Mouse (Mus musculus): Measurements from ENCODE around the gene Hspb7. TPM values are rescaled to one million over a fixed set of nuclear protein-coding genes. Genes with fewer than 3 reads are reported as not detected.

Hspb7 gene
- polyA plus RNA-seq, 1 experiment from 2014 or later, result 208 TPM

DNA sequence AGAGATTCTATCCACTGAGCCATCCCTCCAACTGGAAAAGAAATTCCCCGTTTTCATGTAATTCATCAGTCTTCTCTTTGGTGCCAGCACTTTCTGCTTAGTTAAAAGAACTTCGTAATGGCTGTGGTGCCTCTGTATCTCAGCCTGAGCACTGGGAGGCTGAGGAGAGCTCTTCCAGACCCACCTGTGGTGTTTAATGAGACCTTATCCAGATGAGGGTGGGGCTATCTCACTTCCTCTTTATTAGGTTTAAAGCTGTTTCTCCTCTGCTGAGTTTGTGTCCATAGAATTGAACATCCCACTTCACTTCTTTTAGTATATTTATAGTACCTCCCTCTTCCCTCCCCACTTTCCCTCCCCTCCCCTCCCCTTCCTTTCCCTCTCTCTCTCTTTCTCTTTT, 30.7 kb downstream of the Hspb7 start:
- WGBS, result 88% methylated on average over 2 of the region's 2 CpGs
- H3K4me1 ChIP-seq (replicated peaks), result peaks cover 3% of the 10 kb centered on the region; the same call in 1 of the 2 replicates
- H3K27me3 ChIP-seq (replicated peaks), result no peaks in the 10 kb centered on the region
- ATAC-seq (ENCODE audit: insufficient number of reproducible peaks, low FRiP score), result no peak
- no peak overlapping the region for H3K4me2 ChIP-seq
- no peak overlapping the region for H3K4me3 ChIP-seq
- H3K27ac ChIP-seq (ENCODE audit: poor library complexity, severe bottlenecking), result no peak overlapping the region
- H3K36me3 ChIP-seq, result peaks cover 57% of the 10 kb centered on the region
- H3K9ac ChIP-seq, result no peak overlapping the region
- H3K9me3 ChIP-seq (replicated peaks), result no peaks in the 10 kb centered on the region

- ATAC-seq (ENCODE audit: insufficient number of reproducible peaks, low FRiP score), result no peak
- Histone ChIP-seq H3K27ac (ENCODE audit: poor library complexity, severe bottlenecking) (no peak overlapping the region), H3K4me3 (no peak overlapping the region), H3K9ac (no peak overlapping the region), H3K9me3 (replicated peaks) (no peaks in the 10 kb centered on the region), H3K4me1 (replicated peaks) (0 out of 2 replicates have a peak, but pooled peaks cover 2% of the 10 kb centered on the region), H3K4me2 (no peak overlapping the region), H3K27me3 (replicated peaks) (no peaks in the 10 kb centered on the region), H3K36me3 (peaks cover 54% of the 10 kb centered on the region)
- 88% methylated on average over 9 of the region's 9 CpGs for WGBS
These were observed 31.4 kb downstream of the Hspb7 start for GRCm38 (mm10) chr4:141451916-141452450.

- WGBS, result 76% methylated on average over 14 of the region's 14 CpGs
- 0 out of 2 replicates have a peak overlapping the region, but pooled peaks have one; percentile 25 for H3K9ac ChIP-seq
- H3K36me3 ChIP-seq, result peaks cover 32% of the 10 kb centered on the region
These were observed 34.2 kb downstream of the Hspb7 start for GRCm38 (mm10) chr4:141454581-141455350.

DNA sequence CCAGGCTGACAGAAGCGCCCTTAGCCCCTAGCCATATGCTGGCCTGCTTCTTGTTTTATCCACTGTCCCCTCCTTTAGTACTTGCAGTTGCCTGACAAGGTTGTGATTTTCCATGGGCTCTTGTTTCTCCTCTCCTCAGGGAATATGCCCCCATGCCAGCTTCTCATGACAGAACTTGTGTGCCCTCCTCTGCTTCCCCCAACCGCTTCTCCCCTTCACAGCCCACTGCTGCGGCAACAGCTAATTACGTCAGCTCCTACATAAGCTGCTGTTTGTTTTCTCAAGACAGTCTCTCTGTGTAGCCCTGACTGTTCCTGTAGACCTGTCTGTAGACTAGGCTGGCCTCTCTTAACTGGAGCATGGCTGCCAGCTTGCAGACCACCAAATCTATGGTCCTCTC, 34.9 kb downstream of the Hspb7 start:
- Histone ChIP-seq H3K36me3 (peaks cover 32% of the 10 kb centered on the region), H3K4me3 (no peak overlapping the region)
- WGBS, result 90% methylated on average over 4 of the region's 4 CpGs

More at GRCm38 (mm10) chr4:141454581-141455350, 34.2 kb downstream of the Hspb7 start:
- Histone ChIP-seq H3K27me3 (replicated peaks) (no peaks in the 10 kb centered on the region), H3K27ac (ENCODE audit: poor library complexity, severe bottlenecking) (no peak overlapping the region), H3K4me2 (no peak overlapping the region), H3K9me3 (replicated peaks) (no peaks in the 10 kb centered on the region), H3K4me3 (no peak overlapping the region), H3K4me1 (replicated peaks) (peaks cover 20% of the 10 kb centered on the region)
- no peak for ATAC-seq (ENCODE audit: insufficient number of reproducible peaks, low FRiP score)

GRCm38 (mm10) chr4:141456193-141456938, 35.8 kb downstream of the Hspb7 start:
- no peak for ATAC-seq (ENCODE audit: insufficient number of reproducible peaks, low FRiP score)
- Histone ChIP-seq H3K4me3 (no peak overlapping the region), H3K4me2 (no peak overlapping the region), H3K36me3 (peaks cover 32% of the 10 kb centered on the region), H3K9me3 (replicated peaks) (no peaks in the 10 kb centered on the region), H3K4me1 (replicated peaks) (peaks cover 17% of the 10 kb centered on the region), H3K27ac (ENCODE audit: poor library complexity, severe bottlenecking) (no peak overlapping the region), H3K9ac (no peak overlapping the region), H3K27me3 (replicated peaks) (no peaks in the 10 kb centered on the region)
- WGBS, result 92% methylated on average over 14 of the region's 14 CpGs

More for the DNA sequence above, 34.9 kb downstream of the Hspb7 start:
- Histone ChIP-seq H3K4me2 (no peak overlapping the region), H3K27me3 (replicated peaks) (no peaks in the 10 kb centered on the region), H3K9ac (no peak overlapping the region), H3K9me3 (replicated peaks) (no peaks in the 10 kb centered on the region), H3K4me1 (replicated peaks) (peaks cover 20% of the 10 kb centered on the region), H3K27ac (ENCODE audit: poor library complexity, severe bottlenecking) (no peak overlapping the region)
- ATAC-seq (ENCODE audit: insufficient number of reproducible peaks, low FRiP score), result no peak

DNA sequence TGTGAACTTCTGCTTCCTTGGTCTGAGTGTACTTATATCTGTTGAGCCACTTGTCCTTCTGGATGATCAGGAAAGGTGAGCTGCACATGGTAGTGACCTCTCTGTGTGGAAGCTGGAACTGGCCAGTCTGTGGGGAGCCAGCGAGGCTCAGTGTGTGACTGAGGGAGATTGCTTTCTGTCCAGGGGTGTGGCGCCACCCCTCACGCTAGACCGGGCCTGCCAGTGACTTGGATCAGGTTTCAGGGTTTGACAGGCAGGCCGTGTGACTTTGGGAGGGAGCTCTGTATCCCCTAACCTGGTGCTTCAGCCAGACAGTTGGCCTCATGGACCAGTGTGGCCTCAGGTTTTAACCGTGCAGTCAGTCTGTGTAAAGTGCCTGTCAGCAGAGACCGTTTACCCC, 37.7 kb downstream of the Hspb7 start:
- Histone ChIP-seq H3K4me1 (replicated peaks) (peaks cover 17% of the 10 kb centered on the region), H3K4me2 (no peak overlapping the region), H3K27me3 (replicated peaks) (no peaks in the 10 kb centered on the region), H3K4me3 (no peak overlapping the region), H3K9me3 (replicated peaks) (no peaks in the 10 kb centered on the region), H3K36me3 (peaks cover 29% of the 10 kb centered on the region), H3K27ac (ENCODE audit: poor library complexity, severe bottlenecking) (peak overlapping the region; percentile 64), H3K9ac (no peak overlapping the region)
- peak; percentile 49; the same call in 1 of the 2 replicates for ATAC-seq (ENCODE audit: insufficient number of reproducible peaks, low FRiP score)
- 18% methylated on average over 7 of the region's 7 CpGs for WGBS

DNA sequence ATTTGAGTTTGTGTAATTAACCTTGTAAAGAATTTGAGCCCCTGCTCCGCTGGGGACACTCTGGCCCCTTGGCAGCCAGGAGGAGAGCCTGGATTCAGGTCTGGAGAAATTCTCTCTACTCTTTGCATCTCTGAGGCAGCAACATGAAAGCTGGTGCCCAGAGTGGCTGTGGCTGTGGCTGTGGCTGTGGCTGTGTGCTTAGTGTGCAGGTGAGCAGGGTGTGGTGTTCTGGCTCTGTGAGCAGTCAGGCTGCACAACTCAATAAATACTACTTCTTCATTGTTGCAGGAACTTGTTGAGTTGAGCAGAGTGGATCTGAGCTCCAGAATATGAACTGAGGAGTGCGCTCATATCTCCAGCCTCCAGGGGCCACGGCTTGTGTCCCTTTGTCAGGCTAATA, 38.3 kb downstream of the Hspb7 start:
- Histone ChIP-seq H3K27ac (ENCODE audit: poor library complexity, severe bottlenecking) (peak overlapping the region; percentile 14; the same call in 1 of the 2 replicates), H3K27me3 (replicated peaks) (no peaks in the 10 kb centered on the region), H3K4me1 (replicated peaks) (peaks cover 17% of the 10 kb centered on the region), H3K9ac (no peak overlapping the region), H3K4me3 (no peak overlapping the region), H3K36me3 (peaks cover 33% of the 10 kb centered on the region), H3K9me3 (replicated peaks) (no peaks in the 10 kb centered on the region), H3K4me2 (no peak overlapping the region)
- ATAC-seq (ENCODE audit: insufficient number of reproducible peaks, low FRiP score), result no peak
- 68% methylated on average over 3 of the region's 3 CpGs for WGBS

DNA sequence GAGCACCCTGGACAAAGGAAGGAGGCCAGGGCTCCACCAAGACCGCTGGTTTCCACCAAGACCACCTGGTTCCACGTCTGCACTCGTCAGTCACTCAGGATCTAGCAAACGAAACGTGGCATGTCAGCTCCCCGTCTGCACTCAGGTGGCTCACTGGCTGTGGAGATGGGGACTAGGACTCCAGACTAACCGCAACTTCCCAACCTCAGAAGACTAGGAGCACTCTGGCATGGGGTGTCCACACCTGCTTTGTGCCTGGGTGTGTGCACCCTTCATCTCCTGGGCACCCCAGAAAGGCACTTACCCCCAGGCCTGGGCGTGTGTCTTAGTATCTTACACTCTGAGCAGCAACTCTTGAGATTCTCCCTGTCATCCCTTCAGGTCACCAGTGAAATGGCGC, 39.2 kb downstream of the Hspb7 start:
- Histone ChIP-seq H3K4me1 (replicated peaks) (peaks cover 17% of the 10 kb centered on the region), H3K27me3 (replicated peaks) (no peaks in the 10 kb centered on the region), H3K27ac (ENCODE audit: poor library complexity, severe bottlenecking) (no peak overlapping the region), H3K36me3 (peaks cover 41% of the 10 kb centered on the region), H3K9me3 (replicated peaks) (no peaks in the 10 kb centered on the region), H3K4me3 (no peak overlapping the region), H3K9ac (no peak overlapping the region), H3K4me2 (no peak overlapping the region)
- ATAC-seq (ENCODE audit: insufficient number of reproducible peaks, low FRiP score), result no peak
- WGBS, result 85% methylated on average over 9 of the region's 9 CpGs

DNA sequence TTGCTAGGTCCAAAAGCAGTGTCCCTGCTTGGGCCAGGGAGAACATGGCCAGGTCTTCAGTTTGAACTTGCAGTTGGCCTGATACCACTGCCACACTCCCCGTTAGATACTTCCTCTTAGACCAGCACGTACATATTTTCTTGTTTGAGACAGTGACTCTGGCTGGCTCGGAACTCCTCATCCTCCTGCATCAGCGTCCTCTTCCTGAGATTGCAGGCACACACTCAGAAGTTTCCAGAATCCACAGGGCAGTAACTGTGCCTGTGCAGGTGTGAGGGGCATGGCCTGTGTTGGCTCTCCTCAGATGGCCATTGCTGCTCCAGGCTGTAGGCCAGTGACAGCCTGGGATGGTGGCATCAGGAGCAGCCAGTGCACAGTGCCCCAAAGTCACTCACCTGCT, 39.9 kb downstream of the Hspb7 start:
- Histone ChIP-seq H3K4me1 (replicated peaks) (peaks cover 17% of the 10 kb centered on the region), H3K36me3 (peaks cover 49% of the 10 kb centered on the region), H3K4me2 (no peak overlapping the region), H3K9me3 (replicated peaks) (no peaks in the 10 kb centered on the region), H3K4me3 (no peak overlapping the region), H3K27ac (ENCODE audit: poor library complexity, severe bottlenecking) (no peak overlapping the region), H3K9ac (no peak overlapping the region), H3K27me3 (replicated peaks) (no peaks in the 10 kb centered on the region)
- no peak for ATAC-seq (ENCODE audit: insufficient number of reproducible peaks, low FRiP score)
- WGBS, result 86% methylated on average over 4 of the region's 4 CpGs

- H3K4me2 ChIP-seq, result no peak overlapping the region
- H3K4me1 ChIP-seq (replicated peaks), result peaks cover 17% of the 10 kb centered on the region
- no peaks in the 10 kb centered on the region for H3K9me3 ChIP-seq (replicated peaks)
- ATAC-seq (ENCODE audit: insufficient number of reproducible peaks, low FRiP score), result no peak
- H3K36me3 ChIP-seq, result peaks cover 55% of the 10 kb centered on the region
- H3K4me3 ChIP-seq, result no peak overlapping the region
- no peaks in the 10 kb centered on the region for H3K27me3 ChIP-seq (replicated peaks)
- 74% methylated on average over 12 of the region's 12 CpGs for WGBS
- no peak overlapping the region; the same call in 1 of the 2 replicates for H3K9ac ChIP-seq
- no peak overlapping the region for H3K27ac ChIP-seq (ENCODE audit: poor library complexity, severe bottlenecking)
These were observed 40.5 kb downstream of the Hspb7 start for GRCm38 (mm10) chr4:141461088-141461487.

GRCm38 (mm10) chr4:141461576-141461975, 41.0 kb downstream of the Hspb7 start:
- H3K9me3 ChIP-seq (replicated peaks), result no peaks in the 10 kb centered on the region
- H3K27me3 ChIP-seq (replicated peaks), result no peaks in the 10 kb centered on the region
- H3K36me3 ChIP-seq, result peaks cover 59% of the 10 kb centered on the region
- H3K4me3 ChIP-seq, result no peak overlapping the region
- no peak for ATAC-seq (ENCODE audit: insufficient number of reproducible peaks, low FRiP score)
- peaks cover 17% of the 10 kb centered on the region for H3K4me1 ChIP-seq (replicated peaks)
- H3K4me2 ChIP-seq, result no peak overlapping the region
- 90% methylated on average over 12 of the region's 12 CpGs for WGBS
- H3K27ac ChIP-seq (ENCODE audit: poor library complexity, severe bottlenecking), result no peak overlapping the region
- H3K9ac ChIP-seq, result no peak overlapping the region

Data from heart, embryonic 12.5 days (tissue).